Mouse (Mus musculus): ENCODE measurements around the gene Cd93. TPM values are rescaled to one million over a fixed set of nuclear protein-coding genes. Genes with fewer than 3 reads are reported as not detected.

Cd93 gene
- total RNA-seq, 1 experiment: 0.40 TPM

DNA sequence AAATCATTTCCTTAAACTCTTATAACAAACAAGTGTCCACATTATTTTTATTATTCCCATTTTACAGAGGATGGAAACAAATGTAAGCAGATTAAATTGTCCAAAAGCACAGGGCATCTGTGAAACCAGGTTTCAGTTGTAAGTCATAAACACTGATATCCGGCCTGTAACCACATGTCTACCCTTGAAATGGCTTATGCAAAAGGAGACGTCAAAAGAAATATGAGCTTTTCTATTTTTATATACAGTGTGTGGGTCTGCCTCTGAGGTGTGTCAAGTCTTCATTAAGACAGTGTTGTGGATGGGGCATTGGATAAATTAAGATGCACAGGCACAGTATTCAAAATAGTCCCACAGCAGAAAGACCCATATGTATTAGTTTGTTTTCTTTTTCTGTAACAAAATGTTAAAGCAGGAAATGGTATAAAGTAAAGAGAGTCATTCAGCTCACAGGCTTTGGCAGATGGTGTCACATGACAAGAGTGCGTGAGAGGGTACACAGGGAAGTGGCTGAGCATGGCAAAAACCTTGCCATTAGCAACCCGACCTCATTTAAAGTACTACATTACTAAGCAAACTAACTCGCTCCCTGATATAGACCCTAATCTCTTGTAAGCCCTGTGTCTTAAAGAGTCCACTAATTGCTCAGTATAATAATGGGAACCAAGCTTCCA lies 17.5 kb downstream of the Cd93 start:
- in situ Hi-C loops (cut with MboI; ENCODE audit: low sequenced_read_pairs in 2 of 2, unreplicated experiment in 2 of 2): no loop called here
- no peak for TF ChIP-seq HCFC1 (IDR thresholded peaks at IDR 0.05; ENCODE audit: borderline replicate concordance, insufficient read depth, low read length)
- TF ChIP-seq ZC3H11A (IDR thresholded peaks at IDR 0.05; ENCODE audit: borderline replicate concordance, low read depth, low read length): no peak
- no peak for TF ChIP-seq MAFK (IDR thresholded peaks at IDR 0.05; ENCODE audit: insufficient read depth, low read depth, low read length)
- TF ChIP-seq CHD2 (IDR thresholded peaks at IDR 0.05; ENCODE audit: low read depth, low read length): no peak
- no peak for TF ChIP-seq ZNF384 (IDR thresholded peaks at IDR 0.05; ENCODE audit: low read depth, low read length)
- no peaks in the 10 kb centered on the region for H3K4me1 ChIP-seq (ENCODE audit: control insufficient read depth in 2 of 2, insufficient read depth in 2 of 2, low read length in 2 of 2, poor library complexity in 1 of 2)
- H3K9ac ChIP-seq (ENCODE audit: insufficient read depth, low read depth, low read length, poor library complexity, severe bottlenecking): no peak overlapping the region
- H3K36me3 ChIP-seq (ENCODE audit: control insufficient read depth, insufficient read depth, low read length, poor library complexity, severe bottlenecking): no peaks in the 10 kb centered on the region
- H3K4me3 ChIP-seq (ENCODE audit: insufficient read depth in 1 of 2, low read depth in 1 of 2, low read length in 2 of 2, poor library complexity in 1 of 2, severe bottlenecking in 1 of 2): no peak overlapping the region
- DNase-seq (ENCODE audit: low read depth, low spot score): no peak
- H3K9me3 ChIP-seq (ENCODE audit: control insufficient read depth, insufficient read depth, low read depth, low read length): no peaks in the 10 kb centered on the region
- no peak overlapping the region for H3K27ac ChIP-seq (ENCODE audit: insufficient read depth, low read depth, low read length, poor library complexity, severe bottlenecking)

DNA sequence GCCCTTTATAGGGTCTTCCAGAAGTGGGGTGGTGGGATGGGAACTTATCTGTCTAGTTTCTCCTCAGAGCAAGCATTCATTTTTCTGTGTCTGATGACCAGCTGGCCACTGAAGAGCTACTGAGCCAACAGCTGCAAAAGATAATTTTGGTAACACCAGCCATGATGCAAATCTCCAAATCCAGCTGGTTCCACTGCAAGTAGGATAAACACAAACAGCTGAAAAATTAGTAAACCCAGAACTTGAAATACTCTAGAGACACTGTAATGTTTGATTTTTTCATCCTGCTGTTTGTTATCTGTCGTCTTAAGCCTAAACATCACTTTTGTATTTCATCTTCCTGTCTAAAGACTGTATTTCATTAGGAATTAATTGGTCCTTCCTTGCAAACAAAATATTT lies 21.7 kb downstream of the Cd93 start:
- Histone ChIP-seq H3K27ac (ENCODE audit: insufficient read depth, low read depth, low read length, poor library complexity, severe bottlenecking) (no peak overlapping the region), H3K9me3 (ENCODE audit: control insufficient read depth, insufficient read depth, low read depth, low read length) (no peaks in the 10 kb centered on the region), H3K4me3 (ENCODE audit: insufficient read depth in 1 of 2, low read depth in 1 of 2, low read length in 2 of 2, poor library complexity in 1 of 2, severe bottlenecking in 1 of 2) (no peak overlapping the region), H3K4me1 (ENCODE audit: control insufficient read depth in 2 of 2, insufficient read depth in 2 of 2, low read length in 2 of 2, poor library complexity in 1 of 2) (no peaks in the 10 kb centered on the region), H3K9ac (ENCODE audit: insufficient read depth, low read depth, low read length, poor library complexity, severe bottlenecking) (no peak overlapping the region), H3K36me3 (ENCODE audit: control insufficient read depth, insufficient read depth, low read length, poor library complexity, severe bottlenecking) (no peaks in the 10 kb centered on the region)
- no peak for DNase-seq (ENCODE audit: low read depth, low spot score)
- in situ Hi-C loops (cut with MboI; ENCODE audit: low sequenced_read_pairs in 2 of 2, unreplicated experiment in 2 of 2): no loop called here
- no peak for TF ChIP-seq CHD2 (IDR thresholded peaks at IDR 0.05; ENCODE audit: low read depth, low read length)
- no peak for TF ChIP-seq ZNF384 (IDR thresholded peaks at IDR 0.05; ENCODE audit: low read depth, low read length)
- no peak for TF ChIP-seq HCFC1 (IDR thresholded peaks at IDR 0.05; ENCODE audit: borderline replicate concordance, insufficient read depth, low read length)
- TF ChIP-seq MAFK (IDR thresholded peaks at IDR 0.05; ENCODE audit: insufficient read depth, low read depth, low read length): no peak
- no peak for TF ChIP-seq ZC3H11A (IDR thresholded peaks at IDR 0.05; ENCODE audit: borderline replicate concordance, low read depth, low read length)

DNA sequence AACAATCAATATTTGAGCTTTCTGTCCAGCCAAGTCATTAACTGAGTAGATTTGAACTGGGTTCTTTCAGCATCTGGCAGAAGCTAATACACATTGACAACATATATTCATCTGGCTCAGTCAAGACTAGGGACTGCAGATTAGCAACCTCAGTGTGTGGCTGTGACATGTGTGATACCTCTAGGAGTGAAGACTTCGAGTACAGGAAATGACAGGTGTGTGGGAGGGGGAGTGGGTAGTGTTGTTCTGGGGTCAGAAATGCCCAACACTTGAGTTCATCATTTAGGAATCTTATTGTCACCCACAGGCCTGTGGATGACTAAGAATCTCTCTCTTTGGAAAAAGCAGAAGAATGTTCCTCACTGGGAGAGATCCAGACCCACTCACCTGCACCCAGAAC lies 22.3 kb downstream of the Cd93 start:
- in situ Hi-C loops (cut with MboI; ENCODE audit: low sequenced_read_pairs in 2 of 2, unreplicated experiment in 2 of 2): no loop called here
- Histone ChIP-seq H3K4me1 (ENCODE audit: control insufficient read depth in 2 of 2, insufficient read depth in 2 of 2, low read length in 2 of 2, poor library complexity in 1 of 2) (no peaks in the 10 kb centered on the region), H3K9ac (ENCODE audit: insufficient read depth, low read depth, low read length, poor library complexity, severe bottlenecking) (no peak overlapping the region), H3K36me3 (ENCODE audit: control insufficient read depth, insufficient read depth, low read length, poor library complexity, severe bottlenecking) (no peaks in the 10 kb centered on the region), H3K4me3 (ENCODE audit: insufficient read depth in 1 of 2, low read depth in 1 of 2, low read length in 2 of 2, poor library complexity in 1 of 2, severe bottlenecking in 1 of 2) (no peak overlapping the region), H3K27ac (ENCODE audit: insufficient read depth, low read depth, low read length, poor library complexity, severe bottlenecking) (no peak overlapping the region), H3K9me3 (ENCODE audit: control insufficient read depth, insufficient read depth, low read depth, low read length) (no peaks in the 10 kb centered on the region)
- no peak for DNase-seq (ENCODE audit: low read depth, low spot score)
- TF ChIP-seq ZC3H11A (IDR thresholded peaks at IDR 0.05; ENCODE audit: borderline replicate concordance, low read depth, low read length) (no peak), MAFK (IDR thresholded peaks at IDR 0.05; ENCODE audit: insufficient read depth, low read depth, low read length) (no peak), ZNF384 (IDR thresholded peaks at IDR 0.05; ENCODE audit: low read depth, low read length) (no peak), HCFC1 (IDR thresholded peaks at IDR 0.05; ENCODE audit: borderline replicate concordance, insufficient read depth, low read length) (no peak), CHD2 (IDR thresholded peaks at IDR 0.05; ENCODE audit: low read depth, low read length) (no peak)

DNA sequence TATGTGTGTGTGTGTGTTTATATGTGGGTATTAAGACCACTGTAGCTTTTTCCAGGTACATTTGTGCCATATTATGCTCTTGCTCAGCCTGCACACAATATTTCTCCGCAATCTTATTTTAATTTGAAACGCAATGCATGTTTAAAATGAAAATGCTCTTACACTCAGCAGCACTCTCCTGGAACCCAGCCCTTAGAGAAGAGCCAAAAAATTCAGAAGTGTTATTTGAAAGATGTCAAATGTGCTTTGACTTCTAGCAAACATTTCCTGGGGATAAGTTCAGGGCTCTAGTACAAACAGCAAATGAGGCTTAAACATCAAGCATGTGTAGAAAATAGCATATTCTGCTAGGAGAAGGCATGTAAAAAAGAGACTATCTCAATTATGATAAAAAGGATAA lies 23.6 kb downstream of the Cd93 start:
- Histone ChIP-seq H3K27ac (ENCODE audit: insufficient read depth, low read depth, low read length, poor library complexity, severe bottlenecking) (no peak overlapping the region), H3K36me3 (ENCODE audit: control insufficient read depth, insufficient read depth, low read length, poor library complexity, severe bottlenecking) (no peaks in the 10 kb centered on the region), H3K4me3 (ENCODE audit: insufficient read depth in 1 of 2, low read depth in 1 of 2, low read length in 2 of 2, poor library complexity in 1 of 2, severe bottlenecking in 1 of 2) (no peak overlapping the region), H3K4me1 (ENCODE audit: control insufficient read depth in 2 of 2, insufficient read depth in 2 of 2, low read length in 2 of 2, poor library complexity in 1 of 2) (no peaks in the 10 kb centered on the region), H3K9ac (ENCODE audit: insufficient read depth, low read depth, low read length, poor library complexity, severe bottlenecking) (no peak overlapping the region), H3K9me3 (ENCODE audit: control insufficient read depth, insufficient read depth, low read depth, low read length) (no peaks in the 10 kb centered on the region)
- in situ Hi-C loops (cut with MboI; ENCODE audit: low sequenced_read_pairs in 2 of 2, unreplicated experiment in 2 of 2): no loop called here
- TF ChIP-seq HCFC1 (IDR thresholded peaks at IDR 0.05; ENCODE audit: borderline replicate concordance, insufficient read depth, low read length) (no peak), ZNF384 (IDR thresholded peaks at IDR 0.05; ENCODE audit: low read depth, low read length) (no peak), ZC3H11A (IDR thresholded peaks at IDR 0.05; ENCODE audit: borderline replicate concordance, low read depth, low read length) (no peak), CHD2 (IDR thresholded peaks at IDR 0.05; ENCODE audit: low read depth, low read length) (no peak), MAFK (IDR thresholded peaks at IDR 0.05; ENCODE audit: insufficient read depth, low read depth, low read length) (no peak)
- no peak for DNase-seq (ENCODE audit: low read depth, low spot score)
